Mouse (Mus musculus): Measurements from ENCODE around the gene Syt1. TPM values are rescaled to one million over a fixed set of nuclear protein-coding genes. Genes with fewer than 3 reads are reported as not detected.

Syt1 gene
- 1,000 to 10,000 TPM; 1,179 to 1,188 TPM for total RNA-seq (2021)
- long read RNA-seq, experiment 1, full-length matches to known transcripts = 93 of 283 reads
- long read RNA-seq, experiment 1, partial matches to known transcripts = 25 of 283 reads
- long read RNA-seq, experiment 1, other reads (novel, unspliced or antisense) = 165 of 283 reads
- long read RNA-seq, experiment 2, full-length matches to known transcripts = 42 of 166 reads
- long read RNA-seq, experiment 2, partial matches to known transcripts = 18 of 166 reads
- long read RNA-seq, experiment 2, other reads (novel, unspliced or antisense) = 106 of 166 reads

DNA sequence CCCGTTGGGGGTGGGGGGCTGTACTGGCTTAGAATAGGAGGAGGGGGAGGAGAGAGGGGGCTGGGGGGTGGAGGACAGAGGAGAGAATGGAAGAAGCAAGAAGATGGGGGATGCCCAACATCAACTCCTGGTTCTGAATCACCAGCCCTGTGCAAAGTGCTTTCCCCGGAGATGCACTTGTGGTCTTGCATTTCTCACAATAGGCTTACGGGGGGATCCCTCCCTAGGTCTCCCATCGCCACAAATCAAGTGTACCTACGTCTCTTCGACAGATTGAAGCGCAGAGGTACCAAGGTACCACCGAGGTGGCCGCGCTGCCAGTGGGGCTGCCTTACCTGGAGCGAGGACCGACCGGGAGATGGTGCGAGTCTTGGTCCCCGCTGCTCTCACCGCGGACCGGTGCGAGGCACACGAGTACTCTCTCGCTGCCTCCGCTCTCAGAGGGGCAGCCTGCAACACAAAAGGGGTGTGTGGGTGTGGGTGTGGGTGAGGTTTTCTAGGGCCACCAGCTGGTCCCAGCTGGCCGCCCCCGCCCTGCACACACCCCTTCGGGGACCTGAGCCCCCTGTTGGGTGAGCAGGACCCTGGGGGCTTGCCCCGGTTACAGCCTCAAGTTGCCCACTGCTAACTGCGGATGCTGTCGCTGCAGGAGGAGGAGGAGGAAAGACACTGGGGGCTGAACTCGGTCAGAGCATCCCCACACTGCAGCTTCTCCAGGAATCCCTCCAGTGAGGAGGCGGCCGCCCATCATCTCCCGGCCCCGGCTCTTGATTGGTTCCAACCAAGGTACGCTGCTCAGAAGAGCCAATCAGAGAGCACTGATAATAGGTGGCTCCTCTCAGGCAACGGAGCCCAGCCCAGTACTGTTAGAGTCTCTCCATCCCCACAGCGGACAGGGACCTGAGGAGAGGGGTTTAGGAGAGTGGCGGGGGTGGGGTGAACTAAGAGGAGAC is at the start of gene Syt1:
Syt1 (minus strand) TSS at position 742 of the 953 bp plus-strand sequence.
- peak within 1 kb of the TSS; percentile 81 for H3K4me3 ChIP-seq
- TF ChIP-seq CTCF (IDR thresholded peaks at IDR 0.05) = no peak
- intact Hi-C loops (cut with DNase I) = loop anchor here (2.0 to 5.0 kb wide), 3 partner anchors 107 to 487 kb away; no protein-coding TSS in a partner anchor
- H3K27ac ChIP-seq = peak within 1 kb of the TSS; percentile 94
- peak; percentile 89 to 90 for DNase-seq (ENCODE audit: extremely low spot score in 1 of 2, low spot score in 2 of 2)

GRCm38 (mm10) chr10:109056500-109056899 is 45.7 kb upstream of the Syt1 start:
- peak in 1 of 2 experiments; percentile 38 for DNase-seq (ENCODE audit: extremely low spot score in 1 of 2, low spot score in 2 of 2)
- intact Hi-C loops (cut with DNase I) = loop anchor here (1.0 kb wide), 1 partner anchor 61 kb away; no protein-coding TSS in a partner anchor
- Histone ChIP-seq H3K27ac (peak overlapping the region; percentile 53), H3K4me3 (no peak overlapping the region)
- TF ChIP-seq CTCF (IDR thresholded peaks at IDR 0.05) = no peak

- DNase-seq (ENCODE audit: extremely low spot score in 1 of 2, low spot score in 2 of 2) = no peak
- intact Hi-C loops (cut with DNase I) = no loop called here
- peak; percentile 12 for TF ChIP-seq CTCF (IDR thresholded peaks at IDR 0.05)
- Histone ChIP-seq H3K27ac (peak overlapping the region; percentile 63; the same call in 1 of the 2 replicates), H3K4me3 (no peak overlapping the region)
Measured at GRCm38 (mm10) chr10:109047537-109047936, 36.8 kb upstream of the Syt1 start.

DNA sequence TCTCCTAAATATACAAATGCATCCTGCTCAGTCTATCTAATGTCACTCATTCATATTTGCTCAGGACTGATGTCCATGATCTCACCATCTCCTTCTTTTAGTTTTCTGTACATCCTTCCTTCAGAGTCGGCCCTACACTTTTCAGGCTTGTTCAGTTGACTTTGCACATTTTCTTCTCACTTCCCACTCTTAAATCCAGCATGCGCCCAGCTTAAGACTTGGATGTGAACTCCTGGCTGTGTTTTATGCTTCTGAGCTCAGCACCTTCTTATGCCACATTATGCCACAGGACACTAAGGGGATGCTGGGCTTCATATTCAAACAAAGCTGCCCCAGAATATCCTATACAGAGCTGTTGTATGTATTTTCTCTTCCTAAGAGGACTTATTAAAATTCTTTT is 36.2 kb upstream of the Syt1 start:
- DNase-seq (ENCODE audit: extremely low spot score in 1 of 2, low spot score in 2 of 2) = no peak
- no peak for TF ChIP-seq CTCF (IDR thresholded peaks at IDR 0.05)
- Histone ChIP-seq H3K27ac (peak overlapping the region; percentile 63; the same call in 1 of the 2 replicates), H3K4me3 (no peak overlapping the region)
- intact Hi-C loops (cut with DNase I) = no loop called here

DNA sequence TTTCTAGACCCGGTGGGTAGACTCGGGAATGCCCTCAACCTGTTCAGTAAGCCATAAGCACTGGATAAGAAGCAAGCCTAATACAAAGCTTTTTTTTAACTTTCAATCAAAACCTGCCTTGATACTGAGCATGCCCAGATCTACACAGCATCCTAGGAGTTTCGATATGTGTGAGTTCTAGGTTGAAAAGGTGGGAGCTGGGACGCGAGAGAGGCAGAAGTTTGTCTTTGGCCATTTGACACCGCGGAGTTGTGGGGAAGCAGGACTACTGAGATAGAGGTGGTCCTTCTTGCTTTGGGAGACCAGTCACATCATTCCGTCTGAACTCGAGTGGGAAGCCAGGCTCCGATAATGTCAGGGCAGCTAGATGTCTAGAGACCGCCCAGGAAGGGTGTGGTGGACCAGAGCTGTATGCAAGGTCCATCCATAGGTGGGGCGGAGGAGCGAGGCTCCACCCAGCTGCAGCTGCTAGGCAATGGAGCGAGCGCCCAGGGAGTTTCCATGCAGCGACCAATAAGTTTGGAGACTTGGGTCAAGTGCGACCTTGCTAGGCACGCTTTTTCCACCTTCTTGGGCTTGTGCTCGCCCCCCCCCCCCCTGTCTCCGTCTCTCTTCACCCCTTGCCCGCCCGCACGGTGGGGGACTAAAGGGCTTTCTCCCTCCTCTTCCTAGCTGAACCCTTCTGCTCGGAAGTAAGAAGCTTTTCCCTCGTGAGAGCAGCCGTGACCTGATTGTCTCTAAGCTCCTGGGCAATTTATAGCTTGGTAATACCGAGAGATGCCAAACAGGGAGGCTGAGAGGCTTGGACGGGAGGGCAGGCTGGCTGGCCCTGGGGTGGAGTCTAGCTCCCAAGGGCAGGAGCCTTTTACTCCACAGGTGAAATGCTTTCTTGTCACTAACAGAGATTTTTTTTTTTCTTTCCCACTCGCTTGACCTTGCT is 714 bp upstream of the Syt1 start:
- no peak; the same call in 1 of the 2 replicates for TF ChIP-seq CTCF (IDR thresholded peaks at IDR 0.05)
- peak; percentile 50 to 69 for DNase-seq (ENCODE audit: extremely low spot score in 1 of 2, low spot score in 2 of 2)
- intact Hi-C loops (cut with DNase I) = loop anchor here (2.0 to 5.0 kb wide), 3 partner anchors 106 to 486 kb away; no protein-coding TSS in a partner anchor
- Histone ChIP-seq H3K27ac (peak overlapping the region; percentile 81), H3K4me3 (peak overlapping the region; percentile 81)

DNA sequence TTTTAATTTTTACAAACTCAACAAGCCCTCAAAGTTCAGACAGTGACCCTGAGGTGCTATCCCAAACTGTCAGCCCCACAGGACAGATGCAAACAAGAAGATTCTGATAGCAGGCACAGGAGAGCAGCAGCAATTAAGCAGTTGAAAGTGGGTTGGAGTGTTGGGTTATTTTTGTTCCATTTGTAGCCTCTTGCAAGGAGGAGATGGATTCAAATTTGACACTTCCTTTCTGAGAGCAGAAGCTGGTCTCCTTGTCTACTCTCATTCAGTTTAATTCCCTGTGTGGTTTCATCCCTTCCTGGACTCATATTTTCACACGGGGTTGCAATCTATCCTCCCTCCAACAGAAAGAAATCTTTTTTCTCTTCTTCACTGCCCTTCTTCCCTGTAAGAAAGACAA is 951 bp downstream of the Syt1 start:
- Histone ChIP-seq H3K4me3 (peak overlapping the region; percentile 81), H3K27ac (peak overlapping the region; percentile 94)
- intact Hi-C loops (cut with DNase I) = loop anchor here (2.0 to 10.0 kb wide), 7 partner anchors 107 to 675 kb away; no protein-coding TSS in a partner anchor
- TF ChIP-seq CTCF (IDR thresholded peaks at IDR 0.05) = no peak
- no peak for DNase-seq (ENCODE audit: extremely low spot score in 1 of 2, low spot score in 2 of 2)

- intact Hi-C loops (cut with DNase I) = loop anchor here (2.0 to 10.0 kb wide), 4 partner anchors 179 to 676 kb away; no protein-coding TSS in a partner anchor
- Histone ChIP-seq H3K27ac (peak overlapping the region; percentile 94), H3K4me3 (peak overlapping the region; percentile 81)
- DNase-seq (ENCODE audit: extremely low spot score in 1 of 2, low spot score in 2 of 2) = no peak
- TF ChIP-seq CTCF (IDR thresholded peaks at IDR 0.05) = no peak
Measured at GRCm38 (mm10) chr10:109008456-109008855, 2.3 kb downstream of the Syt1 start.

GRCm38 (mm10) chr10:109003482-109003881 is 7.3 kb downstream of the Syt1 start:
- H3K27ac ChIP-seq = peak overlapping the region; percentile 94
- DNase-seq (ENCODE audit: extremely low spot score in 1 of 2, low spot score in 2 of 2) = no peak
- H3K4me3 ChIP-seq = no peak overlapping the region
- TF ChIP-seq CTCF (IDR thresholded peaks at IDR 0.05) = no peak
- intact Hi-C loops (cut with DNase I) = loop anchor here (10.0 kb wide), 1 partner anchor 681 kb away; no protein-coding TSS in a partner anchor

- no peak for TF ChIP-seq CTCF (IDR thresholded peaks at IDR 0.05)
- intact Hi-C loops (cut with DNase I) = no loop called here
- Histone ChIP-seq H3K27ac (no peak overlapping the region), H3K4me3 (no peak overlapping the region)
- no peak for DNase-seq (ENCODE audit: extremely low spot score in 1 of 2, low spot score in 2 of 2)
Measured at GRCm38 (mm10) chr10:108987250-108987649, 23.5 kb downstream of the Syt1 start.

GRCm38 (mm10) chr10:108979660-108980059 is 31.1 kb downstream of the Syt1 start:
- peak overlapping the region; percentile 40 for H3K27ac ChIP-seq
- intact Hi-C loops (cut with DNase I) = no loop called here
- TF ChIP-seq CTCF (IDR thresholded peaks at IDR 0.05) = no peak

DNA sequence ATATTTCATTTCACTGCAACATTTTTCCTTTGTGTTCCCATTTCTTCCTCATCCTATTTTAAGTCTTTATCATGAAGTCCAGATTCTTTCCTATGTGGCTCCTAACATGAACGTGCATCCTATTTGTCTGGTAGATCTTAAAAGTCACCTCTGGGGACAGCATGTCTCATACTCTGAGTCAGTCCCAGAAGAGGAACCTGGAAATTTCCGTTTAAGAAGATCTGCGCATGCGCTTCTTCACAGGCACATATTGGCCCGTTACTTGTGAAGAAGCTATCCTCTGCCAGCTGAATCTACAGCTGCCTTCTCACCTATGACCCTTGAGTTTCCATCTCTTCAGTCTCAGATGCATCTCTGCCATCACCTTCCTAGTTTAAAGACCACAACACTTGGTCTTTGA is 55.8 kb downstream of the Syt1 start:
- DNase-seq (ENCODE audit: extremely low spot score in 1 of 2, low spot score in 2 of 2) = no peak
- H3K4me3 ChIP-seq = no peak overlapping the region
- TF ChIP-seq CTCF (IDR thresholded peaks at IDR 0.05) = no peak
- intact Hi-C loops (cut with DNase I) = no loop called here
- no peak overlapping the region for H3K27ac ChIP-seq

More at GRCm38 (mm10) chr10:108979660-108980059, 31.1 kb downstream of the Syt1 start:
- peak; percentile 58 to 69 for DNase-seq (ENCODE audit: extremely low spot score in 1 of 2, low spot score in 2 of 2)
- H3K4me3 ChIP-seq = no peak overlapping the region

Data from left cerebral cortex, adult 2 months (tissue).